23 mouse cellular contexts compared by ENCODE assay signal in genomic region chr15:80169484-80169883, GRCm38 (mm10). TPM values are rescaled to one million over a fixed set of nuclear protein-coding genes. Genes with fewer than 3 reads are reported as not detected.
DNase-seq lines count a peak whose midpoint lies in the region; ATAC-seq and TF ChIP-seq lines count a peak whose summit lies in the region.
"Had no signal": no experiment of that assay in that cellular context is flagged by ENCODE, and none has a peak within 500 bp of the region (broad histone marks: within the 10 kb centered on the region; RNA-seq: fewer than 3 reads in every experiment).

No protein-coding gene starts in this region.

- no peaks in the 10 kb centered on the region for H3K9me3 ChIP-seq in lung, postnatal 0 days (ENCODE audit: low read length)
- H3K9me3 ChIP-seq in stomach, embryonic 15.5 days = no peaks in the 10 kb centered on the region
- H3K9me3 ChIP-seq: embryonic facial prominence, embryonic 12.5 days; heart, embryonic 12.5 days; lung, embryonic 15.5 days had no signal

- no peak overlapping the region for H3K9ac ChIP-seq in lung, postnatal 0 days (replicated peaks; ENCODE audit: low read depth)
- H3K9ac ChIP-seq in stomach, embryonic 15.5 days = no peak overlapping the region
- H3K9ac ChIP-seq: embryonic facial prominence, embryonic 12.5 days; heart, embryonic 12.5 days; lung, embryonic 15.5 days had no signal

- no peak overlapping the region for H3K4me3 ChIP-seq in lung, postnatal 0 days (ENCODE audit: low read depth, low read length)
- no peak overlapping the region for H3K4me3 ChIP-seq in stomach, embryonic 15.5 days (replicated peaks)
- H3K4me3 ChIP-seq: embryonic facial prominence, embryonic 12.5 days; erythroblast, embryonic 14.5 days; heart, embryonic 12.5 days; layer of hippocampus, adult 2 months; lung, embryonic 15.5 days had no signal

- H3K4me1 ChIP-seq in lung, postnatal 0 days (ENCODE audit: insufficient read depth, low read depth, low read length) = peaks cover 5% of the 10 kb centered on the region; the same call in 1 of the 2 replicates
- peaks cover 19% of the 10 kb centered on the region for H3K4me1 ChIP-seq in stomach, embryonic 15.5 days

- H3K27me3 ChIP-seq in lung, postnatal 0 days (replicated peaks; ENCODE audit: insufficient read depth, low read length) = no peaks in the 10 kb centered on the region
- no peaks in the 10 kb centered on the region for H3K27me3 ChIP-seq in stomach, embryonic 15.5 days (replicated peaks)
- H3K27me3 ChIP-seq: embryonic facial prominence, embryonic 12.5 days; lung, embryonic 15.5 days had no signal

- H3K27ac ChIP-seq in lung, postnatal 0 days (ENCODE audit: low read length) = no peak overlapping the region
- H3K27ac ChIP-seq in stomach, embryonic 15.5 days = peak overlapping the region; percentile 67
- H3K27ac ChIP-seq: embryonic facial prominence, embryonic 12.5 days; layer of hippocampus, adult 2 months; lung, embryonic 15.5 days had no signal

- peak; percentile 37 for DNase-seq in lung, postnatal 0 days (ENCODE audit: low spot score)
- DNase-seq in lung, postnatal 4 days = no peak
- peak; percentile 58 for DNase-seq in 3T3-L1 (ENCODE audit: low read depth, low spot score)
- peak; percentile 91 for DNase-seq in ES-CJ7 (ENCODE audit: low read depth, low spot score)
- DNase-seq in left cerebral cortex, adult 18-20 months (ENCODE audit: low spot score in 2 of 2) = no peak
- DNase-seq in cerebellum, postnatal 36 days = no peak
- DNase-seq: adrenal gland, adult 8-10 months; gastrocnemius, postnatal 10 days; heart, adult 11 months; kidney, adult 11 months; layer of hippocampus, postnatal 36 days; left cerebral cortex, postnatal 4 days; thymus, postnatal 36 days had no signal

- TF ChIP-seq EP300 in lung, postnatal 0 days (IDR thresholded peaks at IDR 0.05) = no peak

- no peaks in the 10 kb centered on the region for H3K36me3 ChIP-seq in lung, postnatal 0 days (ENCODE audit: insufficient read depth, low read length)
- no peaks in the 10 kb centered on the region for H3K36me3 ChIP-seq in stomach, embryonic 15.5 days
- H3K36me3 ChIP-seq: embryonic facial prominence, embryonic 12.5 days; heart, embryonic 12.5 days; lung, embryonic 15.5 days had no signal

- H3K4me2 ChIP-seq in lung, postnatal 0 days (replicated peaks; ENCODE audit: low read depth, low read length) = no peak overlapping the region
- H3K4me2 ChIP-seq in stomach, embryonic 15.5 days = no peak overlapping the region
- H3K4me2 ChIP-seq: embryonic facial prominence, embryonic 12.5 days; heart, embryonic 12.5 days; liver, embryonic 11.5 days; lung, embryonic 15.5 days had no signal

- 94% methylated on average over 1 of the region's 1 CpGs for whole genome bisulfite sequencing in lung, postnatal 0 days
- 80% methylated on average over 1 of the region's 1 CpGs for WGBS in stomach, embryonic 15.5 days

- ATAC-seq in lung, postnatal 0 days = no peak
- 0 out of 2 replicates have a peak, but pooled peaks have one; percentile 16 for ATAC-seq in stomach, embryonic 15.5 days (ENCODE audit: insufficient read depth, low FRiP score, low read depth)
- ATAC-seq: forebrain, embryonic 14.5 days; hindbrain, embryonic 16.5 days had no signal

- TF ChIP-seq CTCF in lung, postnatal 0 days (IDR thresholded peaks at IDR 0.05) = no peak

RNA-seq across cellular contexts. Expression of gene Mgat3, which starts 4.0 kb away (rescaled TPM):
- polyA plus RNA-seq in lung, postnatal 0 days (2015; fragmentation: Nextera tagmentation; extraction: Ambion mirVana) = 3.0 and 3.9 TPM in 2 replicates
- 9.6 and 10.6 TPM in 2 replicates for polyA plus RNA-seq in stomach, embryonic 15.5 days (2015; fragmentation: Nextera tagmentation; extraction: Ambion mirVana)
- total RNA-seq in left cerebral cortex, adult 18-20 months (2021) = 100 to 1,000 TPM; 124 TPM
- total RNA-seq: megakaryocyte-erythroid progenitor cell, adult 5-6 weeks had no signal
- polyA plus RNA-seq: erythroblast, embryonic 14.5 days had no signal

RNA-seq across cellular contexts. Expression of gene Tab1, which starts 36.6 kb away (rescaled TPM):
- polyA plus RNA-seq in lung, postnatal 0 days (2015; fragmentation: Nextera tagmentation; extraction: Ambion mirVana) = 18.1 and 19.1 TPM in 2 replicates
- polyA plus RNA-seq in stomach, embryonic 15.5 days (2015; fragmentation: Nextera tagmentation; extraction: Ambion mirVana) = 29.5 and 33.2 TPM in 2 replicates
- total RNA-seq in left cerebral cortex, adult 18-20 months (2021) = 10 to 100 TPM; 23.8 to 25.7 TPM

Comparison
In these comparisons a context has a peak if more than half of its experiments do, and no peak if none do; other contexts are left out.
1. DNase-seq: peak in lung, postnatal 0 days (single experiment), 3T3-L1 (single experiment) and ES-CJ7 (single experiment); none in lung, postnatal 4 days (0 of 2), left cerebral cortex, adult 18-20 months (0 of 2) and cerebellum, postnatal 36 days (0 of 2).